Mouse (Mus musculus) embryonic facial prominence, embryonic 14.5 days (tissue): ENCODE results near the gene Cep68. TPM values are rescaled to one million over a fixed set of nuclear protein-coding genes. Genes with fewer than 3 reads are reported as not detected.

ENCODE experiments used
- ATAC-seq: fragments of 200-750 bp; cut with Nextera tagmentation; 2 replicates; pipeline ENCODE4 v1.8.0; 2017; ENCODE audit warnings: low read depth, moderate number of reproducible peaks, moderate TSS enrichment
- DNase-seq: peaks from one replicate; pipeline ENCODE4 v3.0.0-alpha.2; 2015; ENCODE audit warnings: low spot score
- H3K27ac ChIP-seq: fragments of 300-500 bp; sonication (generic); replicated peaks from 2 replicates; pipeline ENCODE4 v1.5.1; 2014; ENCODE audit warnings: low read depth, mild to moderate bottlenecking, low read length, moderate library complexity
- H3K27me3 ChIP-seq: fragments of 300-500 bp; sonication (generic); replicated peaks from 2 replicates; pipeline ENCODE4 v1.6.1; 2014; ENCODE audit warnings: low read length; ENCODE audit not compliant: control insufficient read depth, insufficient read depth
- H3K36me3 ChIP-seq: fragments of 300-500 bp; sonication (generic); 2 replicates; pipeline ENCODE4 v1.6.1; 2014; ENCODE audit warnings: low read length, mixed read lengths; ENCODE audit not compliant: control insufficient read depth, insufficient read depth
- H3K4me1 ChIP-seq: fragments of 300-500 bp; sonication (generic); 2 replicates; pipeline ENCODE4 v1.6.1; 2014; ENCODE audit warnings: antibody characterized with exemption, low read length; ENCODE audit not compliant: control insufficient read depth, insufficient read depth
- H3K4me2 ChIP-seq: fragments of 300-500 bp; sonication (generic); 2 replicates; pipeline ENCODE4 v1.6.1; 2014; ENCODE audit warnings: low read depth, mild to moderate bottlenecking, low read length, moderate library complexity, mixed read lengths
- H3K4me3 ChIP-seq: fragments of 300-500 bp; sonication (generic); 2 replicates; pipeline ENCODE4 v1.5.1; 2014; ENCODE audit warnings: low read depth, mild to moderate bottlenecking, low read length
- H3K9ac ChIP-seq: fragments of 300-500 bp; sonication (generic); 2 replicates; pipeline ENCODE4 v1.6.1; 2014; ENCODE audit warnings: low read depth, mild to moderate bottlenecking, low read length, moderate library complexity, mixed read lengths
- H3K9me3 ChIP-seq: fragments of 300-500 bp; sonication (generic); 2 replicates; pipeline ENCODE4 v1.6.1; 2016; ENCODE audit warnings: low read length; ENCODE audit not compliant: control insufficient read depth
- WGBS: fragments of 180-500 bp; shearing (Covaris S2); extraction: QIAGEN DNeasy Blood & Tissue Kit; methylation state at CpG from one replicate; pipeline ENCODE4 v1.1.7; 2014; 5-methylcytosine and 5-hydroxymethylcytosine counted together
- polyA plus RNA-seq: library from polyadenylated mRNA; unstranded; fragments of >200 nt; fragmentation: Nextera tagmentation; extraction: Ambion mirVana; gene quantifications from 2 replicates; pipeline ENCODE4 v1.2.1, GENCODE M21; 2014

Gene Cep68
- polyA plus RNA-seq, 1 experiment from 2014 or later: 27.9 TPM

- Histone ChIP-seq H3K36me3 (no peaks in the 10 kb centered on the region), H3K4me1 (peaks cover 36% of the 10 kb centered on the region), H3K4me3 (no peak overlapping the region), H3K27ac (no peak overlapping the region), H3K27me3 (no peaks in the 10 kb centered on the region), H3K4me2 (no peak overlapping the region), H3K9ac (no peak overlapping the region), H3K9me3 (no peaks in the 10 kb centered on the region)
- 77% methylated on average over 9 of the region's 9 CpGs for WGBS
- ATAC-seq: no peak
- DNase-seq: no peak
Measured at GRCm38 (mm10) chr11:20204870-20205446, 44.3 kb downstream of the Cep68 start.

GRCm38 (mm10) chr11:20204321-20204720 lies 44.9 kb downstream of the Cep68 start:
- no peaks in the 10 kb centered on the region for H3K9me3 ChIP-seq
- no peak overlapping the region for H3K4me3 ChIP-seq
- H3K4me1 ChIP-seq: peaks cover 36% of the 10 kb centered on the region
- H3K9ac ChIP-seq: no peak overlapping the region
- no peaks in the 10 kb centered on the region for H3K36me3 ChIP-seq
- no peak for DNase-seq
- WGBS: 79% methylated on average over 2 of the region's 2 CpGs
- no peak overlapping the region for H3K27ac ChIP-seq
- no peak for ATAC-seq
- no peaks in the 10 kb centered on the region for H3K27me3 ChIP-seq
- H3K4me2 ChIP-seq: peak overlapping the region; percentile 23; the same call in 1 of the 2 replicates

GRCm38 (mm10) chr11:20202299-20203011 lies 46.8 kb downstream of the Cep68 start:
- 50% methylated on average over 7 of the region's 7 CpGs for WGBS

GRCm38 (mm10) chr11:20201661-20202101 lies 47.5 kb downstream of the Cep68 start:
- Histone ChIP-seq H3K27ac (peak overlapping the region; percentile 98), H3K4me1 (peaks cover 33% of the 10 kb centered on the region), H3K9me3 (no peaks in the 10 kb centered on the region), H3K9ac (peak overlapping the region; percentile 99), H3K27me3 (no peaks in the 10 kb centered on the region), H3K4me2 (peak overlapping the region; percentile 79), H3K36me3 (no peaks in the 10 kb centered on the region), H3K4me3 (peak overlapping the region; percentile 99)
- WGBS: 2% methylated on average over 29 of the region's 40 CpGs
- ATAC-seq (peak; percentile 9), DNase-seq (peak; percentile 78)

More at GRCm38 (mm10) chr11:20202299-20203011, 46.8 kb downstream of the Cep68 start:
- H3K4me3 ChIP-seq: peak overlapping the region; percentile 99
- DNase-seq: peak; percentile 23
- no peaks in the 10 kb centered on the region for H3K36me3 ChIP-seq
- no peaks in the 10 kb centered on the region for H3K9me3 ChIP-seq
- peak overlapping the region; percentile 98 for H3K27ac ChIP-seq
- ATAC-seq: no peak
- no peaks in the 10 kb centered on the region for H3K27me3 ChIP-seq
- H3K4me2 ChIP-seq: peak overlapping the region; percentile 79
- peak overlapping the region; percentile 99 for H3K9ac ChIP-seq
- peaks cover 36% of the 10 kb centered on the region for H3K4me1 ChIP-seq

GRCm38 (mm10) chr11:20200713-20201575 lies 48.3 kb downstream of the Cep68 start, which contains the start of gene Rab1a:
Rab1a (plus strand) TSS chr11:20201432.
- no peaks in the 10 kb centered on the region for H3K27me3 ChIP-seq
- ATAC-seq (peak; percentile 99), DNase-seq (peak; percentile 100)
- H3K9me3 ChIP-seq: no peaks in the 10 kb centered on the region
- H3K9ac ChIP-seq: peak within 1 kb of the TSS; percentile 99
- 0% methylated on average over 23 of the region's 54 CpGs for WGBS
- H3K36me3 ChIP-seq: no peaks in the 10 kb centered on the region
- H3K4me3 ChIP-seq: peak within 1 kb of the TSS; percentile 99
- H3K4me1 ChIP-seq: peaks cover 26% of the 10 kb centered on the region
- peak within 1 kb of the TSS; percentile 98 for H3K27ac ChIP-seq
- peak within 1 kb of the TSS; percentile 79 for H3K4me2 ChIP-seq

GRCm38 (mm10) chr11:20193100-20193736 lies 56.0 kb downstream of the Cep68 start:
- DNase-seq: no peak
- Histone ChIP-seq H3K27me3 (no peaks in the 10 kb centered on the region), H3K27ac (no peak overlapping the region), H3K4me2 (no peak overlapping the region), H3K4me3 (no peak overlapping the region), H3K9ac (no peak overlapping the region), H3K4me1 (no peaks in the 10 kb centered on the region), H3K36me3 (no peaks in the 10 kb centered on the region), H3K9me3 (no peaks in the 10 kb centered on the region)
- ATAC-seq: no peak
- WGBS: 92% methylated on average over 4 of the region's 4 CpGs

- Histone ChIP-seq H3K36me3 (no peaks in the 10 kb centered on the region), H3K4me2 (no peak overlapping the region), H3K4me1 (no peaks in the 10 kb centered on the region), H3K4me3 (no peak overlapping the region), H3K27me3 (no peaks in the 10 kb centered on the region), H3K27ac (no peak overlapping the region), H3K9me3 (no peaks in the 10 kb centered on the region), H3K9ac (no peak overlapping the region)
- 71% methylated on average over 6 of the region's 6 CpGs for WGBS
- DNase-seq (no peak), ATAC-seq (no peak)
Measured at GRCm38 (mm10) chr11:20187271-20187670, 62.0 kb downstream of the Cep68 start.
